Mouse (Mus musculus) embryonic facial prominence, embryonic 13.5 days (tissue): ENCODE data around the gene Adap2. TPM values are rescaled to one million over a fixed set of nuclear protein-coding genes. Genes with fewer than 3 reads are reported as not detected.

ENCODE experiments used
- ATAC-seq: fragments of 200-750 bp; cut with Nextera tagmentation; 2 replicates; pipeline ENCODE4 v1.8.0; 2017; ENCODE audit warnings: low read depth; ENCODE audit not compliant: insufficient number of reproducible peaks, insufficient read depth, low FRiP score, low TSS enrichment
- H3K27ac ChIP-seq: fragments of 300-500 bp; sonication (generic); 2 replicates; pipeline ENCODE4 v1.5.1; 2015; ENCODE audit warnings: moderate library complexity, mild to moderate bottlenecking, inconsistent platforms
- H3K27me3 ChIP-seq: fragments of 300-500 bp; sonication (generic); 2 replicates; pipeline ENCODE4 v1.6.1; 2015; ENCODE audit warnings: mild to moderate bottlenecking, inconsistent platforms
- H3K36me3 ChIP-seq: fragments of 300-500 bp; sonication (generic); 2 replicates; pipeline ENCODE4 v1.6.1; 2015; ENCODE audit warnings: mild to moderate bottlenecking, inconsistent platforms
- H3K4me1 ChIP-seq: fragments of 300-500 bp; sonication (generic); 2 replicates; pipeline ENCODE4 v1.6.1; 2015; ENCODE audit warnings: inconsistent platforms
- H3K4me2 ChIP-seq: fragments of 300-500 bp; sonication (generic); 2 replicates; pipeline ENCODE4 v1.6.1; 2015; ENCODE audit warnings: moderate library complexity, mild to moderate bottlenecking, inconsistent platforms
- H3K4me3 ChIP-seq: fragments of 300-500 bp; sonication (generic); 2 replicates; pipeline ENCODE4 v1.5.1; 2015; ENCODE audit warnings: mild to moderate bottlenecking, inconsistent platforms
- H3K9ac ChIP-seq: fragments of 300-500 bp; sonication (generic); 2 replicates; pipeline ENCODE4 v1.6.1; 2015; ENCODE audit warnings: mild to moderate bottlenecking, inconsistent platforms
- H3K9me3 ChIP-seq: fragments of 300-500 bp; sonication (generic); 2 replicates; pipeline ENCODE4 v1.6.1; 2016; ENCODE audit warnings: inconsistent platforms
- WGBS: fragments of 180-500 bp; shearing (Covaris S2); methylation state at CpG from one replicate; pipeline ENCODE4 v1.1.7; 2015; ENCODE audit warnings: mixed read lengths; 5-methylcytosine and 5-hydroxymethylcytosine counted together
- polyA plus RNA-seq: library from polyadenylated mRNA; unstranded; fragments of >200 nt; fragmentation: Nextera tagmentation; extraction: Ambion mirVana; gene quantifications from 2 replicates; pipeline ENCODE4 v1.2.1, GENCODE M21; 2015

Gene Adap2
- polyA plus RNA-seq, 1 experiment from 2014 or later: 0.74 TPM

GRCm38 (mm10) chr11:80202296-80202695 is 48.4 kb downstream of the Adap2 start:
- no peak for ATAC-seq
- no peak overlapping the region for H3K9ac ChIP-seq
- WGBS: 69% methylated on average over 6 of the region's 6 CpGs
- H3K4me3 ChIP-seq: no peak overlapping the region
- no peaks in the 10 kb centered on the region for H3K4me1 ChIP-seq
- no peak overlapping the region for H3K27ac ChIP-seq
- no peaks in the 10 kb centered on the region for H3K9me3 ChIP-seq
- H3K27me3 ChIP-seq: no peaks in the 10 kb centered on the region
- peaks cover 4% of the 10 kb centered on the region; the same call in 1 of the 2 replicates for H3K36me3 ChIP-seq
- H3K4me2 ChIP-seq: no peak overlapping the region

GRCm38 (mm10) chr11:80204037-80204436 is 50.1 kb downstream of the Adap2 start:
- WGBS: 69% methylated on average over 3 of the region's 3 CpGs
- Histone ChIP-seq H3K4me1 (no peaks in the 10 kb centered on the region), H3K9ac (no peak overlapping the region), H3K9me3 (no peaks in the 10 kb centered on the region), H3K27me3 (no peaks in the 10 kb centered on the region), H3K27ac (no peak overlapping the region), H3K4me3 (no peak overlapping the region), H3K36me3 (peaks cover 4% of the 10 kb centered on the region; the same call in 1 of the 2 replicates), H3K4me2 (no peak overlapping the region)
- ATAC-seq: no peak

GRCm38 (mm10) chr11:80204941-80205340 is 51.0 kb downstream of the Adap2 start:
- Histone ChIP-seq H3K36me3 (no peaks in the 10 kb centered on the region), H3K4me3 (no peak overlapping the region), H3K27ac (no peak overlapping the region), H3K27me3 (no peaks in the 10 kb centered on the region), H3K9ac (no peak overlapping the region), H3K4me2 (no peak overlapping the region), H3K4me1 (peaks cover 1% of the 10 kb centered on the region), H3K9me3 (no peaks in the 10 kb centered on the region)
- whole genome bisulfite sequencing: 62% methylated on average over 5 of the region's 5 CpGs
- ATAC-seq: no peak

DNA sequence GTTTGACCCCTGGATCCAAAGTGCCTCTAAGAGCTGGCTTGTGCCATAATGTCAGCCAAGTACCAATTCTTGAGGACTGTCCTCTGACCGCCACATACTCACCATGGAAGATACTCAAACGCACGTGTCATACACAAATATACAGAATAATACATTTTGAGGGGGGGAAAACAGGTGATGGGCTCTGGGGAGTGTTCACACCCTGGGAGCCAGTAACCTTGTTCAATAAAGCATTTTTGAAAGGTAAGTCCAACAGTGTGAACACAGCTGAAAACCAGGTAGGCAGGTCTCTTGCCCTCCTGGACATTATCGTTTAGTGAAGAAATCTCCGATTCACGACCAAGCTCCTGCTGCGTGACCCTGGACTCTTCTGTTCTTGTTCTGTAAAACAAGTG is 54.6 kb downstream of the Adap2 start:
- peak overlapping the region; percentile 91; the same call in 1 of the 2 replicates for H3K27ac ChIP-seq
- WGBS: 39% methylated on average over 7 of the region's 7 CpGs
- no peaks in the 10 kb centered on the region for H3K9me3 ChIP-seq
- H3K4me3 ChIP-seq: peak overlapping the region; percentile 99
- H3K27me3 ChIP-seq: no peaks in the 10 kb centered on the region
- peak overlapping the region; percentile 65 for H3K4me2 ChIP-seq
- no peak overlapping the region for H3K9ac ChIP-seq
- 0 out of 2 replicates have a peak, but pooled peaks have one; percentile 37 for ATAC-seq
- H3K36me3 ChIP-seq: peaks cover 5% of the 10 kb centered on the region; the same call in 1 of the 2 replicates
- H3K4me1 ChIP-seq: peaks cover 13% of the 10 kb centered on the region

- H3K4me3 ChIP-seq: peak within 1 kb of the TSS; percentile 99
- under 1% methylated on average over 78 of the region's 78 CpGs for WGBS
- H3K4me1 ChIP-seq: peaks cover 13% of the 10 kb centered on the region
- peak within 1 kb of the TSS; percentile 91 for H3K27ac ChIP-seq
- H3K9me3 ChIP-seq: no peaks in the 10 kb centered on the region
- peak within 1 kb of the TSS; percentile 95 for H3K9ac ChIP-seq
- no peaks in the 10 kb centered on the region for H3K27me3 ChIP-seq
- H3K36me3 ChIP-seq: peaks cover 10% of the 10 kb centered on the region
- peak within 1 kb of the TSS; percentile 65 for H3K4me2 ChIP-seq
- peak; percentile 83 for ATAC-seq
Observed at GRCm38 (mm10) chr11:80208860-80209800, 55.2 kb downstream of the Adap2 start, which contains the start of gene Rhot1. Rhot1 (plus strand) TSS chr11:80209019.

DNA sequence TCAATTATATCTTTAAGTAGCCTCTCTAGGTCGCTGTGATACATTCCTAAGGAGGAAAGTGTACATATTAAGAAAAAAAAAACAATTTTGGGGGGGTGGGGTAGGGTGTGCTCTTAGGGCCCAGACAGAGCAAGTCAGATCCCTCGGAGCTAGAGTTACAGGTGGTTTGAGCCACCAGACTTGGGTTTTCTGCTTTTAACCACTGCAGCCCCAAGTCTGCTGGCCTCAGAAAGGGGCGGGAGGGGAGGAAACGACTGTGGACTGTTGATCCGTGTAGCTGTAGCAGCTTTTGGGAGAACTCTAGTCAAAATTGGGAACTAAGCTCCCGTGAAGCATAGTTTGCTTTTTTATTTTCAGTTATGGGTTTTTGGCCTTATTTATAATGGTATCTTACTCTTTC is 56.4 kb downstream of the Adap2 start:
- H3K4me3 ChIP-seq: peak overlapping the region; percentile 99
- no peak overlapping the region for H3K27ac ChIP-seq
- peak overlapping the region; percentile 41; the same call in 1 of the 2 replicates for H3K9ac ChIP-seq
- peak overlapping the region; percentile 65 for H3K4me2 ChIP-seq
- H3K27me3 ChIP-seq: no peaks in the 10 kb centered on the region
- 45% methylated on average over 6 of the region's 6 CpGs for WGBS
- H3K4me1 ChIP-seq: peaks cover 13% of the 10 kb centered on the region
- ATAC-seq: no peak
- no peaks in the 10 kb centered on the region for H3K9me3 ChIP-seq
- H3K36me3 ChIP-seq: peaks cover 17% of the 10 kb centered on the region

DNA sequence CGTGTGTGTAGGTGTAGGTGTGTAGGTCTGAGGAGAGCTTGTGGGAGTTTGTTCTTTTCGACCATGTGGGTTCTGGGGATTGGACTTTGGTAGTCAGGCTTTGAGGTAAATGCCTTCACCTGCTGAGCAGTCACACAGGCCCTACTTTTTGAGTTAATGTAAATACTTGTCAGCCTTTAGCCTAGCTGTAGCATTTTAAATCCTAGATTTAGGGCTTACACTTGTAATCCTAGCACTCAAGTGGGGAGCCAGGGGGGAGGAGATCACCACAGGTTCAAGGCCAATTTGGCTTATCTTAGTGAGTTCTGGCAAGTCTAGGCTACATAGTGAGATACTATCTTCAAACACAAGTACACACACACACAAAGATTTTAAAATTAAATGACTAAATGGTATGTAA is 58.4 kb downstream of the Adap2 start:
- ATAC-seq: no peak
- 94% methylated on average over 2 of the region's 2 CpGs for WGBS
- Histone ChIP-seq H3K27me3 (no peaks in the 10 kb centered on the region), H3K27ac (no peak overlapping the region), H3K36me3 (peaks cover 17% of the 10 kb centered on the region), H3K4me3 (no peak overlapping the region), H3K9me3 (no peaks in the 10 kb centered on the region), H3K9ac (no peak overlapping the region), H3K4me1 (peaks cover 13% of the 10 kb centered on the region), H3K4me2 (no peak overlapping the region)

DNA sequence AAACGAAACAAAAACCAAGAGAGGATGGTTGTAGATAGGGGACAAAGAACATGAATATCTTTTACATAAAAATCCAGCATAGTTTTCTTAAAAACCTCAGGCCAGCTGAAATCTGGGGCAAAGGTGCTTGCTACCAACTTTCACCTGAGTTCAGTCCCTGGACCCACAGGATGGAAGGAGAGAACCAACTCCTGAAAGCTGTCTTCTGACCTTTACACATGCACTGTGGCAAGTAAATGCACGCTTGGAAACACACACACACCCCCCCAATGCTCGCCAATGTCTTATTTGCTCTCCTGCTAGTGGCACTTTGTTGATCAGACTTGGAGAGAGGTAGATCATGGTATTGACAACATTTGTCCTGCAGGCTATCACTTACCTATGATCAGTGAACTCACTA is 61.4 kb downstream of the Adap2 start:
- no peak overlapping the region for H3K4me3 ChIP-seq
- no peak overlapping the region for H3K27ac ChIP-seq
- H3K4me1 ChIP-seq: peaks cover 8% of the 10 kb centered on the region
- no peaks in the 10 kb centered on the region for H3K9me3 ChIP-seq
- WGBS: 88% methylated on average over 3 of the region's 3 CpGs
- no peak for ATAC-seq
- no peak overlapping the region for H3K9ac ChIP-seq
- H3K4me2 ChIP-seq: no peak overlapping the region
- peaks cover 18% of the 10 kb centered on the region for H3K36me3 ChIP-seq
- no peaks in the 10 kb centered on the region for H3K27me3 ChIP-seq

DNA sequence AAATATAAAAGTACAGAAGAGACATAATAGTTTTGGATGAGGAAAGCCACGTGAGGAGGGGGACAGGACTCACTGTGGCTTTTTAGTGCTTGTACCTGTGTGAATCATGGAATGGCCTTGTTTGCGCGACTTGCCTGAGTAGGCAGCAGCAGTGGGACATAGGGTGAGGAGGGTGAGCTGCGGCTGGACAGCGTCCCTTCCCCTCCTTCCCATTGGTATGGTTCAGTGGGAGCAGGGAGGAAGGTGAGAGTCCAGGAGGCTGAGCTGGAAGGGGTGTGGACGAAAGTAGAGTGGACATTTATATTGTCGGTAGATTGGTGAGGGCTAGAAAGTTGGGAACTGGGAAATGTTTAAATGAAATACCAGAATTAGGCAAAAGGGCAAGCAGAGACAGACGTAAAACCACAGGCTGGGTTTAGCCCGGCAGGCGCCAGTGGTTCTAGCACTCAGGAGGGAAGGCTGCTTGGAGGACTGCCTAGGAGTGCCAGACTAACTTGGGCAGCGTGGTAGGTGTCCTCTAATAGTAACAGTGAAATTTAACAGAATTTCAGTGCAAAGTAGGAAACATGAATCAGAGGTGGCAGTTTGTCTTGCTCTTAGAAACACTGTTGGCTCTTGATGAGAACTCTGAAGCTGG is 64.9 kb downstream of the Adap2 start:
- no peaks in the 10 kb centered on the region for H3K9me3 ChIP-seq
- no peaks in the 10 kb centered on the region for H3K27me3 ChIP-seq
- H3K4me1 ChIP-seq: no peaks in the 10 kb centered on the region
- no peak overlapping the region for H3K9ac ChIP-seq
- peaks cover 43% of the 10 kb centered on the region for H3K36me3 ChIP-seq
- no peak for ATAC-seq
- no peak overlapping the region for H3K27ac ChIP-seq
- 84% methylated on average over 11 of the region's 11 CpGs for WGBS
- H3K4me2 ChIP-seq: no peak overlapping the region
- H3K4me3 ChIP-seq: no peak overlapping the region
